ENCODE assay signal across 7 mouse cellular contexts in the genomic region with DNA sequence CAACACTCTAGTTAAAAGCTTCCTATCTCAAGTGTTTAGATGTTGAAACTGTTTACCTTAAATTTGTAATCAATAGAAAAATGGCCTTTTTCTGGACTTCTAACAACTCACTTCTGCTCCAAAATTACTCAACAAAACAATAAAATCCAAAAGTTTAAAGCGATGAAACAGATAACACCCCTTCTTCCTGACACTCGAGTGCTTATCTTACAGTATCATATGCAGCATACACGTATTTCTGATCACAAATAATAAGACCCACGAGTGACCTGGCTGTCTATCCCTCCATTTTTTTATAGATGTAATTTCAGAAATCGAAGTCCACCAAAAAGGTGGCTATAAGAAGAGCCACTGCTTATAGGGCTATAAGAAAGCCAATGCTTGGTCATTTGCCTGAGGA. TPM values are rescaled to one million over a fixed set of nuclear protein-coding genes. Genes with fewer than 3 reads are reported as not detected.
A peak's percentile ranks its signal among the peaks of the same experiment; 100 is the strongest.
DNase-seq lines count a peak whose midpoint lies in the region; ATAC-seq lines count a peak whose summit lies in the region.

No protein-coding gene starts in this region.

- H3K27me3 ChIP-seq in lung, embryonic 15.5 days = no peaks in the 10 kb centered on the region
- H3K27me3 ChIP-seq in forebrain, embryonic 11.5 days (ENCODE audit: control insufficient read depth, insufficient read depth, low read length) = no peaks in the 10 kb centered on the region
- no peaks in the 10 kb centered on the region for H3K27me3 ChIP-seq in liver, embryonic 11.5 days (replicated peaks; ENCODE audit: control insufficient read depth, insufficient read depth, low read length)
- H3K27me3 ChIP-seq in stomach, embryonic 16.5 days (ENCODE audit: control insufficient read depth, insufficient read depth, low read length) = no peaks in the 10 kb centered on the region

- peaks cover 17% of the 10 kb centered on the region for H3K4me1 ChIP-seq in lung, embryonic 15.5 days
- H3K4me1 ChIP-seq in forebrain, embryonic 11.5 days (replicated peaks; ENCODE audit: control insufficient read depth, insufficient read depth, low read length) = peaks cover 3% of the 10 kb centered on the region; the same call in 1 of the 2 replicates
- H3K4me1 ChIP-seq in liver, embryonic 11.5 days (replicated peaks; ENCODE audit: control insufficient read depth, insufficient read depth, low read length) = peaks cover 37% of the 10 kb centered on the region
- peaks cover 10% of the 10 kb centered on the region for H3K4me1 ChIP-seq in stomach, embryonic 16.5 days (ENCODE audit: control insufficient read depth, insufficient read depth, low read length)

- no peak for DNase-seq in lung, adult 18-20 months
- DNase-seq in forebrain, embryonic 11.5 days (ENCODE audit: low spot score) = no peak
- DNase-seq in liver, embryonic 11.5 days (ENCODE audit: low spot score) = no peak
- DNase-seq in ovary, postnatal 10 days (ENCODE audit: low spot score) = no peak
- DNase-seq in cerebellum, postnatal 10 days = no peak

- no peak overlapping the region for H3K9ac ChIP-seq in lung, embryonic 15.5 days
- no peak overlapping the region for H3K9ac ChIP-seq in forebrain, embryonic 11.5 days (ENCODE audit: low read length)
- H3K9ac ChIP-seq in liver, embryonic 11.5 days (ENCODE audit: low read depth, low read length) = peak overlapping the region; percentile 96
- H3K9ac ChIP-seq in stomach, embryonic 16.5 days (ENCODE audit: low read length) = peak overlapping the region; percentile 18

- no peak overlapping the region for H3K27ac ChIP-seq in lung, embryonic 15.5 days
- no peak overlapping the region for H3K27ac ChIP-seq in forebrain, embryonic 11.5 days (ENCODE audit: low read depth, low read length)
- H3K27ac ChIP-seq in liver, embryonic 11.5 days (ENCODE audit: low read depth, low read length) = peak overlapping the region; percentile 19; the same call in 1 of the 2 replicates
- no peak overlapping the region for H3K27ac ChIP-seq in stomach, embryonic 16.5 days (ENCODE audit: low read length)

- WGBS in lung, embryonic 15.5 days = 59% methylated on average over 5 of the region's 5 CpGs
- WGBS in forebrain, embryonic 11.5 days = 81% methylated on average over 5 of the region's 5 CpGs
- WGBS in liver, embryonic 11.5 days = 38% methylated on average over 5 of the region's 5 CpGs
- WGBS in stomach, embryonic 16.5 days = 70% methylated on average over 5 of the region's 5 CpGs

- ATAC-seq in lung, embryonic 15.5 days (ENCODE audit: borderline replicate concordance, extremely low read depth, low FRiP score, low TSS enrichment) = no peak
- ATAC-seq in forebrain, embryonic 11.5 days (replicated peaks; ENCODE audit: low FRiP score) = no peak
- no peak for ATAC-seq in liver, embryonic 11.5 days (replicated peaks; ENCODE audit: low FRiP score)
- no peak for ATAC-seq in stomach, embryonic 16.5 days (ENCODE audit: insufficient read depth, low FRiP score)

- peak overlapping the region; percentile 81 for H3K4me2 ChIP-seq in lung, embryonic 15.5 days
- peak overlapping the region; percentile 88 for H3K4me2 ChIP-seq in forebrain, embryonic 11.5 days (ENCODE audit: low read depth, low read length, severe bottlenecking)
- peak overlapping the region; percentile 87 for H3K4me2 ChIP-seq in liver, embryonic 11.5 days
- peak overlapping the region; percentile 73 for H3K4me2 ChIP-seq in stomach, embryonic 16.5 days (ENCODE audit: low read depth, low read length)

- no peaks in the 10 kb centered on the region for H3K9me3 ChIP-seq in lung, embryonic 15.5 days
- H3K9me3 ChIP-seq in forebrain, embryonic 11.5 days (ENCODE audit: control insufficient read depth, low read length) = no peaks in the 10 kb centered on the region
- H3K9me3 ChIP-seq in liver, embryonic 11.5 days (ENCODE audit: control insufficient read depth, low read length) = no peaks in the 10 kb centered on the region
- H3K9me3 ChIP-seq in stomach, embryonic 16.5 days (replicated peaks; ENCODE audit: control insufficient read depth, low read length) = no peaks in the 10 kb centered on the region

- H3K36me3 ChIP-seq in lung, embryonic 15.5 days = no peaks in the 10 kb centered on the region
- H3K36me3 ChIP-seq in forebrain, embryonic 11.5 days (ENCODE audit: control insufficient read depth, insufficient read depth, low read length) = no peaks in the 10 kb centered on the region
- no peaks in the 10 kb centered on the region for H3K36me3 ChIP-seq in liver, embryonic 11.5 days (ENCODE audit: control insufficient read depth, insufficient read depth, low read length)
- H3K36me3 ChIP-seq in stomach, embryonic 16.5 days (ENCODE audit: control insufficient read depth, insufficient read depth, low read length) = no peaks in the 10 kb centered on the region

- peak overlapping the region; percentile 93; the same call in 1 of the 2 replicates for H3K4me3 ChIP-seq in lung, embryonic 15.5 days
- H3K4me3 ChIP-seq in forebrain, embryonic 11.5 days (ENCODE audit: low read depth, low read length) = peak overlapping the region; percentile 84
- H3K4me3 ChIP-seq in liver, embryonic 11.5 days (ENCODE audit: low read depth, low read length) = peak overlapping the region; percentile 97
- H3K4me3 ChIP-seq in stomach, embryonic 16.5 days (replicated peaks; ENCODE audit: low read length) = peak overlapping the region; percentile 94

RNA-seq across cellular contexts. Expression of a gene that starts 1.6 kb away (rescaled TPM):
- 30.7 and 37.1 TPM in 2 replicates for polyA plus RNA-seq in lung, embryonic 15.5 days (2015; fragmentation: Nextera tagmentation; extraction: Ambion mirVana)
- 30.4 and 36.6 TPM in 2 replicates for polyA plus RNA-seq in forebrain, embryonic 11.5 days (2014; fragmentation: Nextera tagmentation; extraction: Ambion mirVana)
- polyA plus RNA-seq in liver, embryonic 11.5 days (2014; fragmentation: Nextera tagmentation; extraction: Ambion mirVana) = 64.4 and 78.9 TPM in 2 replicates
- polyA plus RNA-seq in stomach, embryonic 16.5 days (2015; fragmentation: Nextera tagmentation; extraction: Ambion mirVana) = 49.1 and 51.9 TPM in 2 replicates

RNA-seq across cellular contexts. Expression of a gene that starts 12.7 kb away (rescaled TPM):
- 148 and 154 TPM in 2 replicates for polyA plus RNA-seq in lung, embryonic 15.5 days (2015; fragmentation: Nextera tagmentation; extraction: Ambion mirVana)
- 225 and 250 TPM in 2 replicates for polyA plus RNA-seq in forebrain, embryonic 11.5 days (2014; fragmentation: Nextera tagmentation; extraction: Ambion mirVana)
- polyA plus RNA-seq in liver, embryonic 11.5 days (2014; fragmentation: Nextera tagmentation; extraction: Ambion mirVana) = 178 and 191 TPM in 2 replicates
- 128 and 138 TPM in 2 replicates for polyA plus RNA-seq in stomach, embryonic 16.5 days (2015; fragmentation: Nextera tagmentation; extraction: Ambion mirVana)

RNA-seq across cellular contexts. Expression of a gene that starts 34.0 kb away (rescaled TPM):
- polyA plus RNA-seq in lung, embryonic 15.5 days (2015; fragmentation: Nextera tagmentation; extraction: Ambion mirVana) = 63.7 and 68.9 TPM in 2 replicates
- polyA plus RNA-seq in forebrain, embryonic 11.5 days (2014; fragmentation: Nextera tagmentation; extraction: Ambion mirVana) = 38.5 TPM in 2 replicates
- 40.1 and 46.9 TPM in 2 replicates for polyA plus RNA-seq in liver, embryonic 11.5 days (2014; fragmentation: Nextera tagmentation; extraction: Ambion mirVana)
- polyA plus RNA-seq in stomach, embryonic 16.5 days (2015; fragmentation: Nextera tagmentation; extraction: Ambion mirVana) = 39.3 and 46.1 TPM in 2 replicates

Comparison
In these comparisons a context has a peak if more than half of its experiments do, and no peak if none do; other contexts are left out.
1. H3K9ac ChIP-seq: peak in liver, embryonic 11.5 days (single experiment) and stomach, embryonic 16.5 days (single experiment); none in lung, embryonic 15.5 days (single experiment) and forebrain, embryonic 11.5 days (single experiment).
2. Peak in every context shown above with its lines, with median percentiles within 50 percentile points of each other: H3K4me2 ChIP-seq and H3K4me3 ChIP-seq.